Mouse (Mus musculus) liver, adult (tissue): ENCODE results near the gene Hrk.

Source experiments
- GATA4 ChIP-seq: IDR thresholded peaks from 2 replicates; pipeline ENCODE4 v1.6.1; 2014; ENCODE audit warnings: mild to moderate bottlenecking, low read length; ENCODE audit not compliant: insufficient replicate concordance

Hrk gene

GRCm38 (mm10) chr5:118186903-118187633, 22.6 kb downstream of the Hrk start:
- TF ChIP-seq GATA4: no peak

- no peak for TF ChIP-seq GATA4
Observed at GRCm38 (mm10) chr5:118188356-118188755, 23.9 kb downstream of the Hrk start.

GRCm38 (mm10) chr5:118190491-118190890, 26.0 kb downstream of the Hrk start:
- no peak for TF ChIP-seq GATA4

- TF ChIP-seq GATA4: no peak
Observed at GRCm38 (mm10) chr5:118192221-118192620, 27.8 kb downstream of the Hrk start.

- TF ChIP-seq GATA4: no peak
Observed at GRCm38 (mm10) chr5:118197421-118197820, 33.0 kb downstream of the Hrk start.

- TF ChIP-seq GATA4: no peak
Observed at GRCm38 (mm10) chr5:118199670-118200069, 35.2 kb downstream of the Hrk start.

GRCm38 (mm10) chr5:118204675-118205440, 40.4 kb downstream of the Hrk start:
- TF ChIP-seq GATA4: no peak

- TF ChIP-seq GATA4: no peak
Observed at GRCm38 (mm10) chr5:118205852-118206251, 41.4 kb downstream of the Hrk start.

- no peak for TF ChIP-seq GATA4
Observed at GRCm38 (mm10) chr5:118214012-118214411, 49.6 kb downstream of the Hrk start.

- no peak for TF ChIP-seq GATA4
Observed at GRCm38 (mm10) chr5:118214418-118215154, 50.1 kb downstream of the Hrk start.

GRCm38 (mm10) chr5:118217410-118217809, 53.0 kb downstream of the Hrk start:
- TF ChIP-seq GATA4: no peak

- no peak for TF ChIP-seq GATA4
Observed at GRCm38 (mm10) chr5:118223142-118223757, 58.8 kb downstream of the Hrk start.

GRCm38 (mm10) chr5:118230071-118230611, 65.7 kb downstream of the Hrk start:
- TF ChIP-seq GATA4: no peak

- TF ChIP-seq GATA4: no peak
Observed at GRCm38 (mm10) chr5:118236891-118237290, 72.4 kb downstream of the Hrk start.
